Mouse (Mus musculus) midbrain, embryonic 11.5 days (tissue): ENCODE data around the gene Eomes. TPM values are rescaled to one million over a fixed set of nuclear protein-coding genes. Genes with fewer than 3 reads are reported as not detected.

Experiments used
- polyA plus RNA-seq: library from polyadenylated mRNA; unstranded; fragments of >200 nt; fragmentation: Nextera tagmentation; extraction: Ambion mirVana; gene quantifications from 2 replicates; pipeline ENCODE4 v1.2.1, GENCODE M21; 2014

Eomes gene
- polyA plus RNA-seq, 1 experiment from 2014 or later, result 1.1 TPM

Other genes starting within 250 kb of the Eomes start
- gene Golga4, start 28.1 kb downstream of the Eomes start, polyA plus RNA-seq, result 48.5 and 48.7 TPM in 2 replicates
- gene Itga9, start 128.5 kb downstream of the Eomes start, polyA plus RNA-seq, result 4.0 and 5.4 TPM in 2 replicates